Mouse (Mus musculus) liver, adult 2 months (tissue): ENCODE measurements around the gene Itga3.

Experiments
- CTCF ChIP-seq: fragments of 200-500 bp; IDR thresholded peaks from 2 replicates; pipeline ENCODE4 v1.5.1; 2011; ENCODE audit warnings: low read depth, low read length, control low read depth
- POLR2A ChIP-seq: fragments of 200-500 bp; IDR thresholded peaks from 2 replicates; pipeline ENCODE4 v1.6.1; 2011; ENCODE audit warnings: low read length, control low read depth; ENCODE audit not compliant: insufficient read depth; ENCODE audit errors: extremely low read depth

- TF ChIP-seq POLR2A (no peak), CTCF (no peak)
Observed at GRCm38 (mm10) chr11:95039766-95040165, 36.8 kb downstream of the Itga3 start.
